Mouse (Mus musculus) spleen, postnatal 14 days (tissue): ENCODE data around the gene Mapkapk3.

Experiments used
- DNase-seq, 2 experiments: peaks; one replicate each; pipeline ENCODE4 v3.0.0; 2021 to 2022; ENCODE audit warnings: low spot score in 2 of 2

Gene Mapkapk3

GRCm38 (mm10) chr9:107289211-107290076 lies at the start of gene Mapkapk3:
Mapkapk3 (minus strand) TSS chr9:107289877.
- peak; percentile 76 to 85 for DNase-seq

GRCm38 (mm10) chr9:107338172-107338883 lies 48.7 kb upstream of the Mapkapk3 start, which contains the start of gene Hemk1:
Hemk1 (minus strand) TSS chr9:107338350.
- DNase-seq: peak; percentile 49 to 66

- DNase-seq: no peak
These were observed 46.7 kb upstream of the Mapkapk3 start for GRCm38 (mm10) chr9:107336386-107336785.

- peak; percentile 55 to 66 for DNase-seq
These were observed 46.2 kb upstream of the Mapkapk3 start for GRCm38 (mm10) chr9:107335909-107336308.

GRCm38 (mm10) chr9:107335046-107335445 lies 45.4 kb upstream of the Mapkapk3 start:
- DNase-seq: no peak

- no peak for DNase-seq
These were observed 44.7 kb upstream of the Mapkapk3 start for GRCm38 (mm10) chr9:107334356-107334755.

- DNase-seq: no peak
These were observed 44.0 kb upstream of the Mapkapk3 start for GRCm38 (mm10) chr9:107333686-107334085.

- DNase-seq: no peak
These were observed 41.1 kb upstream of the Mapkapk3 start for GRCm38 (mm10) chr9:107330791-107331190.

GRCm38 (mm10) chr9:107327879-107328620 lies 38.4 kb upstream of the Mapkapk3 start:
- DNase-seq: no peak

- no peak for DNase-seq
These were observed 36.2 kb upstream of the Mapkapk3 start for GRCm38 (mm10) chr9:107325904-107326303.

- no peak for DNase-seq
These were observed 35.3 kb upstream of the Mapkapk3 start for GRCm38 (mm10) chr9:107324799-107325561.

GRCm38 (mm10) chr9:107323558-107323957 lies 33.9 kb upstream of the Mapkapk3 start:
- DNase-seq: no peak

GRCm38 (mm10) chr9:107322461-107323050 lies 32.9 kb upstream of the Mapkapk3 start:
- DNase-seq: no peak

- DNase-seq: no peak
These were observed 26.1 kb upstream of the Mapkapk3 start for GRCm38 (mm10) chr9:107315791-107316190.

GRCm38 (mm10) chr9:107313926-107314325 lies 24.2 kb upstream of the Mapkapk3 start:
- DNase-seq: no peak

- DNase-seq: peak in 1 of 2 experiments; percentile 43
These were observed 23.3 kb upstream of the Mapkapk3 start for GRCm38 (mm10) chr9:107312811-107313584.

- no peak for DNase-seq
These were observed 19.9 kb upstream of the Mapkapk3 start for GRCm38 (mm10) chr9:107309600-107309999.

GRCm38 (mm10) chr9:107309171-107309570 lies 19.5 kb upstream of the Mapkapk3 start:
- no peak for DNase-seq

- DNase-seq: no peak
These were observed 18.8 kb upstream of the Mapkapk3 start for GRCm38 (mm10) chr9:107308346-107309000.
